Mouse (Mus musculus) limb, embryonic 12.5 days (tissue): Measurements from ENCODE around the gene Ano8. TPM values are rescaled to one million over a fixed set of nuclear protein-coding genes. Genes with fewer than 3 reads are reported as not detected.

Experiments used
- ATAC-seq: fragments of 200-750 bp; cut with Nextera tagmentation; 2 replicates; pipeline ENCODE4 v1.8.0; 2017; ENCODE audit warnings: low read depth, moderate TSS enrichment; ENCODE audit not compliant: insufficient number of reproducible peaks, insufficient read depth, low FRiP score, low TSS enrichment
- H3K27ac ChIP-seq: fragments of 300-500 bp; sonication (generic); 2 replicates; pipeline ENCODE4 v1.5.1; 2016; ENCODE audit warnings: mild to moderate bottlenecking, moderate library complexity
- H3K27me3 ChIP-seq: fragments of 300-500 bp; sonication (generic); 2 replicates; pipeline ENCODE4 v1.6.1; 2016; ENCODE audit warnings: mild to moderate bottlenecking, moderate library complexity
- H3K36me3 ChIP-seq: fragments of 300-500 bp; sonication (generic); 2 replicates; pipeline ENCODE4 v1.6.1; 2016; ENCODE audit warnings: mild to moderate bottlenecking, moderate library complexity
- H3K4me1 ChIP-seq: fragments of 300-500 bp; sonication (generic); replicated peaks from 2 replicates; pipeline ENCODE4 v1.6.1; 2016
- H3K4me2 ChIP-seq: fragments of 300-500 bp; sonication (generic); 2 replicates; pipeline ENCODE4 v1.6.1; 2016; ENCODE audit warnings: mild to moderate bottlenecking, moderate library complexity
- H3K4me3 ChIP-seq: fragments of 300-500 bp; sonication (generic); replicated peaks from 2 replicates; pipeline ENCODE4 v1.5.1; 2016; ENCODE audit warnings: mild to moderate bottlenecking
- H3K9ac ChIP-seq: fragments of 300-500 bp; sonication (generic); replicated peaks from 2 replicates; pipeline ENCODE4 v1.6.1; 2016; ENCODE audit warnings: mild to moderate bottlenecking, moderate library complexity
- H3K9me3 ChIP-seq: fragments of 300-500 bp; sonication (generic); 2 replicates; pipeline ENCODE4 v1.6.1; 2016; ENCODE audit warnings: mild to moderate bottlenecking, moderate library complexity
- WGBS: fragments of 180-500 bp; shearing (Covaris S2); methylation state at CpG from one replicate; pipeline ENCODE4 v1.1.7; 2016; 5-methylcytosine and 5-hydroxymethylcytosine counted together
- polyA plus RNA-seq: library from polyadenylated mRNA; unstranded; fragments of >200 nt; fragmentation: Nextera tagmentation; extraction: Ambion mirVana; gene quantifications from 2 replicates; pipeline ENCODE4 v1.2.1, GENCODE M21; 2016

The Ano8 gene
- polyA plus RNA-seq, 1 experiment from 2014 or later: 6.8 TPM

DNA sequence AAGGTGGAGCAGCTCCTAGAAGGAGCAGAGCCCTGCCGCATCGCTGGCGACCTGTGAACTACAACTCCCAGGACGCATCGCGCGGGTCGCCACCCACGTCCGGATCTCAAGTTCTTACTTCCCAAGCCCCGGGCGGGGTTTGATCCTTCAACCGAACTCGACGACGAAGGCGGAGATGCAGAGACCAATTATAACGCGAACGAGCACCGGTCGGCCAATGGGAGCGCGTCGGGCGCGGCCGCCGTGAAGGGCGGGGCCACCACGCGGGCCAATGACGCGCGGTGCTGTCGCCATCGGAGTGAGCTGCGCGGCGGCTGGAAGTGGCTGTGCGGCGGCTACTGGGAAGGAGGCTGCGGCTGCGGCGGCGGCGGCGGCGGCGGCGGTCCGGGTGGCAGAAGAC lies 16.8 kb downstream of the Ano8 start, which contains the start of gene Dda1:
Dda1 (plus strand) TSS at position 284 of the 400 bp plus-strand sequence.
- Histone ChIP-seq H3K36me3 (peaks cover 43% of the 10 kb centered on the region), H3K4me2 (peak within 1 kb of the TSS; percentile 93), H3K27ac (peak within 1 kb of the TSS; percentile 50; the same call in 1 of the 2 replicates), H3K4me3 (peak within 1 kb of the TSS; percentile 85), H3K9me3 (no peaks in the 10 kb centered on the region), H3K27me3 (no peaks in the 10 kb centered on the region), H3K4me1 (peaks cover 23% of the 10 kb centered on the region), H3K9ac (peak within 1 kb of the TSS; percentile 76)
- WGBS: 1% methylated on average over 50 of the region's 52 CpGs
- ATAC-seq: peak; percentile 82

DNA sequence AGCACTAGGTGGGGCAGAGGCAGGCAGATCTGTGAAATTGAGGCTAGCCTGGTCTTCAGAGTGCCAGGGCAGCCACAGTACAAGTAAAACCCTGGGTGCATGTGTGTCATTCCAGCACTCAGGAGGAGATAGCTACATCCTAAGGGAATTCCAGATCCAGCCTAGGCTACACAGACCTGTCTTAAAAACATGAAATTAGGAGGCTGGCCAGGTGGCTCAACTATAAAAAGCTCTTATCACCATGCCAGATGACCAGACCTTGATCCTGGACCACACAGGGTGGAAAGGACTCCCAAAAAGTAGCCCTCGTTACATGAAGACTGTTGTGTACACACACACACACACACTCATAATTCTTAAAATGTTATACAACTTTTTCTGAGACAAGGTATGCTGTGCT lies 17.8 kb downstream of the Ano8 start:
- Histone ChIP-seq H3K4me3 (no peak overlapping the region; the same call in 1 of the 2 replicates), H3K27ac (no peak overlapping the region), H3K4me2 (no peak overlapping the region), H3K27me3 (no peaks in the 10 kb centered on the region), H3K4me1 (peaks cover 27% of the 10 kb centered on the region), H3K9ac (no peak overlapping the region), H3K9me3 (no peaks in the 10 kb centered on the region), H3K36me3 (peaks cover 34% of the 10 kb centered on the region)
- WGBS: 79% methylated on average over 1 of the region's 1 CpGs
- ATAC-seq: no peak

DNA sequence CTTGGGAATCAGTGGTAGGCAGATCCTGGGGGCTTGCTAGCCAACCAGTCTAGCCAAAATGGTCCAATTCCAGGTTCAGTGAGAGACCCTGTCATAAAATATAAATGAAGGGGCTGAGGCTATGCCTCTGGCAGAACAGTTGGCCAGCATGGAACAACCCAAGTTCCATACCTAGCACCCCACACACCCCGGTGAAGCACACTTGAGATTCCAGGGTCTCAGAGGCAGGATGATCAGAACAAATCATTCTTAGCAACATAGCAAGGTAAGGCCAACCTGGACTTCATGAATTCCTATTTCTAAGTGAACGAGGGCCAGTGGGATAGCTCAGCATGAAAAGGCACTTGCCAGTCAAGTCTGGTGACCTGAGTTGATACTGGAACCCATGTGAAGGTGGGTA lies 18.6 kb downstream of the Ano8 start:
- H3K27ac ChIP-seq: no peak overlapping the region
- H3K4me1 ChIP-seq: peaks cover 35% of the 10 kb centered on the region
- no peak for ATAC-seq
- no peak overlapping the region for H3K4me3 ChIP-seq
- no peaks in the 10 kb centered on the region for H3K27me3 ChIP-seq
- H3K9ac ChIP-seq: no peak overlapping the region
- H3K9me3 ChIP-seq: no peaks in the 10 kb centered on the region
- H3K4me2 ChIP-seq: no peak overlapping the region
- H3K36me3 ChIP-seq: peaks cover 26% of the 10 kb centered on the region
- 91% methylated on average over 2 of the region's 2 CpGs for WGBS

DNA sequence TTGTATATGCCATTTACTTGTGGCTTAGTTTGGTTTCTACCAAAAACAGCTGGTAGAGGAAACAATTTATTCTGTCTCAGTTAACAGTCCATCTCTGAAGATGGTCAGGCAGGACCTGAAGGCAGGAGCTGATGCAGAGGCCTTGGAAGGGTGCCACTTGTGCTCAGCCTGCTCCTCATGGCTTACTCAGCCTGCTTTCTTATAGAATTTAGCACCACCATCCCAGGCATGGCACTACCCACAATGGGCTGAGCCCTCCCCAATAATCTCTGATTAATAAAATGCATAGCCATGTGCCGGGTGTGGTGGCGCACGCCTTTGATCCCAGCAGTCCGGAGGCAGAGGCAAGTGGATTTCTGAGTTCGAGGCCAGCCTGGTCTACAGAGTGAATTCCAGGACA lies 19.6 kb downstream of the Ano8 start:
- peaks cover 24% of the 10 kb centered on the region for H3K36me3 ChIP-seq
- H3K27ac ChIP-seq: no peak overlapping the region
- WGBS: 95% methylated on average over 5 of the region's 5 CpGs
- no peak for ATAC-seq
- H3K9ac ChIP-seq: no peak overlapping the region
- H3K4me1 ChIP-seq: peaks cover 42% of the 10 kb centered on the region
- H3K4me3 ChIP-seq: no peak overlapping the region
- no peaks in the 10 kb centered on the region for H3K27me3 ChIP-seq
- no peak overlapping the region for H3K4me2 ChIP-seq
- H3K9me3 ChIP-seq: no peaks in the 10 kb centered on the region

DNA sequence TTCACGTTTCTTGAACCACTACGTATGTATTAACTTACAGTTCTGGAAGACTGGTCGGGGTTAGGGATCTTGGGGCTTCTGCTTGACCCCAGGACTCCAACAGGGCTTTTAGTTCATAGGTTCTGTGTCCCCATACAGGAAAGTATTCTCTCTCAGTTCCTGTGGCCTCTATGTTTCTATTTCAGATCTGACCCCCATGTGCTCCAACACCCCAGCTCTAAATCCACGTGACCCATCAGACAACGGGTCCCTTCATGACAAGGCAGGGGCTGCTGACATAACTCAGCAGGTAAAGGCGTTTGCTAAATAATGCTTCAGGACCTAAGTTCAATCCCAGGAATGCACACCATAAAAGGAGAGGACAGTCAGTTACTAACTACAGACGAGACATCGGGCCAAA lies 20.0 kb downstream of the Ano8 start:
- no peak for ATAC-seq
- Histone ChIP-seq H3K4me1 (peaks cover 42% of the 10 kb centered on the region), H3K36me3 (peaks cover 24% of the 10 kb centered on the region), H3K27me3 (no peaks in the 10 kb centered on the region), H3K4me2 (peak overlapping the region; percentile 92), H3K4me3 (peak overlapping the region; percentile 87), H3K9ac (no peak overlapping the region), H3K27ac (no peak overlapping the region), H3K9me3 (no peaks in the 10 kb centered on the region)
- WGBS: 84% methylated on average over 8 of the region's 8 CpGs

DNA sequence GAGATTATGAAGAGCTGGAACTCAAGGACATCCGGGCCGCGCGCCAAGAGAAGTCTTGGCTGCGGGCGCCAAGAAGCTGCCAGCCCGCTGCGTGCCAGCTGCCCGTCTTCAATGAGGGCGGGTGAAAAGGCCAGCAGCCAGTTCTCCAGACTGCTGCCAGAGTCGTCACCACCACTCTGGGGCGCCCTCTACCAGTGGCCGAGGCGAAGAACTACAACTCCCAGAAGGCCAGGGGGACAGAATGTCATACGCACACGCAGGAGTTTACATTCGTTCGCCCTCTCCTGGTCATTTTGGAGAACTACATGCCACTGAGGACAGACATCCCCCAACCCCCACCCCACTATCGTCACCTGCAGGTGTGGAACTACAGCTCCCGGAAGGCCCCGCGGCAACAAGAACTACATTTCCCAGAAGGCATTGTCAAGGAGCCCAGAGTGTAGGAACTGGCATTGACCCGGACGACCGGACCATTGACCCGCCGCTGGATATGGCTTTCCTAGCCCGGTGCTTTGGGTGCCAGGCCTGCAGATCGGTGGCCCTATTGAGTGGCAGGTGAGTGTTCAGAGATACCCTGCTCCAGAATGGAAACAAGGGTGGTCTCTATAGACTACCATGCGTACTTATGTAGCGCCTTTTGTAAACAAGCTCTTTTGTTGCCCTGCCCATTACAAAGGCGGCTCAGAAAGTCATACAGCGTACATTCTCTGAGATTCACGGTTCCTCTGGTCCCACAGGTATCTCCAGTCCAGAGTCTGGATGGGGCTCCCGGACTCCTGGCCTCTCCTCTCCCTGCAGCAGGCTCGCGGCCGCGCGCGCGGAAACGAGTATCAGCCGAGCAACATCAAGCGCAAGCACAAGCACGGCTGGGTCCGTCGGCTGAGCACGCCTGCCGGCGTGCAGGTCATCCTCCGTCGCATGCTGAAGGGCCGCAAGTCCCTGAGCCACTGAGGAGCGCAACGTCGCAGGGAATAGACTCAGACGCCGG lies 21.0 kb downstream of the Ano8 start, which contains the start of gene Mrpl34:
Mrpl34 (plus strand) TSS at position 447 of the 988 bp plus-strand sequence.
- WGBS: under 1% methylated on average over 59 of the region's 59 CpGs
- H3K27ac ChIP-seq: peak within 1 kb of the TSS; percentile 76
- peak; percentile 67 for ATAC-seq
- H3K9ac ChIP-seq: peak within 1 kb of the TSS; percentile 80
- peak within 1 kb of the TSS; percentile 92 for H3K4me2 ChIP-seq
- no peaks in the 10 kb centered on the region for H3K27me3 ChIP-seq
- H3K4me3 ChIP-seq: peak within 1 kb of the TSS; percentile 87
- peaks cover 29% of the 10 kb centered on the region for H3K36me3 ChIP-seq
- H3K9me3 ChIP-seq: no peaks in the 10 kb centered on the region
- peaks cover 36% of the 10 kb centered on the region for H3K4me1 ChIP-seq

DNA sequence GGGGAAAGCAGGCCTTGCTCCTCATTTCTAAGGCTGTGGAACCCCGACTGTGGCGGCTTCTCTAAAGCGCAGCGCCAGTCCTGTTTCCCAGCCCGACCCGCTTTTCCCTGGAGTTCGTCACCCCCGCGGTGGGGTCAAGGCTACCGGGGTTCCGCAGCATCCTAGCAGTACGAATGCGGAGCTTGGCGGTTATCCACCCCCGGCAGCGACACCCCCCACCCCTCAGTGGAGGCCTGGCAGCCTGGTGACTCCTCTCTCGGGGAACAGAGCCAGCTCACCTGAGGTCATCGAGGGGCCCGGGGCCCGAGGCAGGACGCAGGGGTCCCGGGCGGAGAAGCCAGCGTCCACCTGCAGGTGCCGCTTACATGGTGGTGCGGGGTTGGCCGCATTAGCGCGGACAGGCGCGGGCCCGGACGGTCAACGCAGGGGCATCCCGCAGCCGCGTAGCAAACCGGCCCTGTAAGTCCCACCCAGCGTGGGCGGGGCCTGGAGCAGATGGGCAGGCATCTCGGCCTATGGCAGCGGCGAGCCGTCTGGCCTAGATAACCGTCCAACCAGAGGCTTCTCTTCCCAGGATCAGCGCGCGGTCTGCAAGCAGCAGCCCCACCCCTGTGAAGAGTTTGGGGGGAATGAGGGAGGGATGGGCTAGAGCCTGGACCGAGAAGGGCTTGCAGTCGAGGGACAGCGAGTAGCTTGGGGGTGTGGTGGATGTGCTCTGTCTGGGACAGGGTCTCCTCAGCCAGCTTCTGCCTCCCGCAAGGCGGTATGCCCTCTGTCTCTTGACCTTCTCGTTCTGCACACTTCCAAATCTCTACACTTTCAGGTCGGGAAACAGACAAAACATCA lies 22.4 kb downstream of the Ano8 start, which contains the start of gene Abhd8:
Abhd8 (minus strand) TSS at position 468 of the 846 bp plus-strand sequence.
- peaks cover 32% of the 10 kb centered on the region for H3K4me1 ChIP-seq
- peaks cover 43% of the 10 kb centered on the region for H3K36me3 ChIP-seq
- no peaks in the 10 kb centered on the region for H3K27me3 ChIP-seq
- H3K4me2 ChIP-seq: peak within 1 kb of the TSS; percentile 92
- peak; percentile 82 for ATAC-seq
- peak within 1 kb of the TSS; percentile 80 for H3K9ac ChIP-seq
- peak within 1 kb of the TSS; percentile 87 for H3K4me3 ChIP-seq
- no peaks in the 10 kb centered on the region for H3K9me3 ChIP-seq
- under 1% methylated on average over 55 of the region's 55 CpGs for WGBS
- H3K27ac ChIP-seq: peak within 1 kb of the TSS; percentile 76

DNA sequence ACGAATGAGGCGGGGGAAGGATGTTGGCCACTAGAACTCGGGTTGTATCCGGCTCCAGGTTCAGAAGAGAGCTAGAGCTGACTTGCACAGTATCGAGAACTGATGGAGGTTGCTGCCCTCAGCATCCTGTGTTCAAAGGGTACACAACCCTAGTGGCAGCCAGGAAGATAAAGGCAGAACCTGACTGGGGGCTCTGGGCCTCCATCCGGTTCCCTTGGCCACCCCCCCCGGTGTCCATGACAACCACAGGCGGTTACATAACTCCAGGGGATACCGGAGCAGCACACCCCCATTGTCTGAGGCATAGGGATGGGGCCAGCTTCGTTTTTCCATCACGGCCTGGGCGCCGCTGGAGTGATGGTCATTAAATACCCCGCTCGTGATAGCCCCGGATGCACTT lies 23.0 kb downstream of the Ano8 start:
- Histone ChIP-seq H3K27me3 (no peaks in the 10 kb centered on the region), H3K4me1 (peaks cover 32% of the 10 kb centered on the region), H3K36me3 (peaks cover 50% of the 10 kb centered on the region), H3K9ac (peak overlapping the region; percentile 80), H3K4me2 (peak overlapping the region; percentile 92), H3K9me3 (no peaks in the 10 kb centered on the region), H3K27ac (no peak overlapping the region), H3K4me3 (peak overlapping the region; percentile 87)
- 6% methylated on average over 16 of the region's 16 CpGs for WGBS
- no peak for ATAC-seq

DNA sequence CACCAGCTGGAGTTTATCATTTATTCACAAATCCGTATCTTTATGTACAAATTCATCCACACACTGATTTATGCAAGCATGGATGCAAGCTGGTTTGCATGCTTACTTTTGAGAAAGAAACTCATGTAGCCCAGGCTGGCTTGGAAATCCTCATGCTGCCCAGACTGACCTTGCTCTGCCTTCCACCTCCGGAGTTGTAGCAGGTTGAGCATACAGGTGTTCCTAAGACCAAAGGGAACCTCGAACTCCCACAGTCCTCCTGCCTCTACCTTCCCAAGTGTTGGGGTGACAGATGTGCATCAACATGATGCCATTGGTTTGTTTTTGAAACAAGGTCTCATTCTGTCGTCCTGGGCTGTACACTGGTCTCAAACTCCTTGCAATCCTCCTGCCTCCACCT lies 23.6 kb downstream of the Ano8 start:
- ATAC-seq: no peak
- Histone ChIP-seq H3K4me3 (peak overlapping the region; percentile 87), H3K4me1 (peaks cover 32% of the 10 kb centered on the region), H3K27me3 (no peaks in the 10 kb centered on the region), H3K4me2 (peak overlapping the region; percentile 92), H3K9me3 (no peaks in the 10 kb centered on the region), H3K9ac (peak overlapping the region; percentile 80), H3K27ac (no peak overlapping the region), H3K36me3 (peaks cover 56% of the 10 kb centered on the region)
- 72% methylated on average over 4 of the region's 4 CpGs for WGBS

DNA sequence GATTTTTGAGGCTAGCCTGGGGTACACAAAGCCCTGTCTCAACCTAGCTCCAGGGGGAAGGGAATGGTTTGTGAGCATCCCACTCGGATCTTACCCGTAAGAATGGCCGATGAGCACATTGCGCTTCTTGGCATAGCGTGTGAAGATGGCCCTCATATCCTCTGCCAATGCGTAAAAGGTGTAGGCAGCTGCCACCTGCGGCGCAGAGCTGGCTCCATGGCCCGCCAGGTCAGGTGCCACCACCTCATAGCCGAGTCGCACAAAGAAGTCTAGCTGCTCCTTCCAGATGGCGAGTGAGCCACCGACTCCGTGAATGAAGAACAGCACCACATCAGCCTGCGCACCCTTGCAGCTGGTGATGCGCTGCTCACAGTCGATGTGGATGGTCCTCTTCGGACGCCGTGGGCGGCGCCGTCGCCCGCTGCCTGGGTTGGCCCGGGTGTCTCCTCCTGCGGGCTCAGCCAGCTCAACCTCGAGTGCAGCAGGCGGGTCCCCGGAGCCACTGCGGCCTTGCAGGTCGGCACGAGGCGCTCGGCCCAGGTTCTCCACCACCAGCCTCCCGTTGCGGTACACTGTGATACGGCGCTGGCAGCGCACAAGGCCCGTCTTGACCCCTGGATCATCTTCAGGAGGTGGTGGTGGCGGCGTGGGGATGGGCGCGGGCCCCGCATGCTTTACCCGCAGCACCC lies 24.5 kb downstream of the Ano8 start:
- no peak overlapping the region for H3K27ac ChIP-seq
- H3K9me3 ChIP-seq: no peaks in the 10 kb centered on the region
- H3K27me3 ChIP-seq: no peaks in the 10 kb centered on the region
- H3K4me1 ChIP-seq: peaks cover 32% of the 10 kb centered on the region
- H3K36me3 ChIP-seq: peaks cover 59% of the 10 kb centered on the region
- H3K4me2 ChIP-seq: 0 out of 2 replicates have a peak overlapping the region, but pooled peaks have one; percentile 92
- WGBS: 78% methylated on average over 47 of the region's 47 CpGs
- ATAC-seq: no peak
- H3K4me3 ChIP-seq: 0 out of 2 replicates have a peak overlapping the region, but pooled peaks have one; percentile 3
- peak overlapping the region; percentile 12; the same call in 1 of the 2 replicates for H3K9ac ChIP-seq
